Mouse (Mus musculus): ENCODE results near the gene Lrrc23. TPM values are rescaled to one million over a fixed set of nuclear protein-coding genes. Genes with fewer than 3 reads are reported as not detected.

The Lrrc23 gene
- polyA plus RNA-seq, 2 experiments: 0.09 TPM; not detected in 1

DNA sequence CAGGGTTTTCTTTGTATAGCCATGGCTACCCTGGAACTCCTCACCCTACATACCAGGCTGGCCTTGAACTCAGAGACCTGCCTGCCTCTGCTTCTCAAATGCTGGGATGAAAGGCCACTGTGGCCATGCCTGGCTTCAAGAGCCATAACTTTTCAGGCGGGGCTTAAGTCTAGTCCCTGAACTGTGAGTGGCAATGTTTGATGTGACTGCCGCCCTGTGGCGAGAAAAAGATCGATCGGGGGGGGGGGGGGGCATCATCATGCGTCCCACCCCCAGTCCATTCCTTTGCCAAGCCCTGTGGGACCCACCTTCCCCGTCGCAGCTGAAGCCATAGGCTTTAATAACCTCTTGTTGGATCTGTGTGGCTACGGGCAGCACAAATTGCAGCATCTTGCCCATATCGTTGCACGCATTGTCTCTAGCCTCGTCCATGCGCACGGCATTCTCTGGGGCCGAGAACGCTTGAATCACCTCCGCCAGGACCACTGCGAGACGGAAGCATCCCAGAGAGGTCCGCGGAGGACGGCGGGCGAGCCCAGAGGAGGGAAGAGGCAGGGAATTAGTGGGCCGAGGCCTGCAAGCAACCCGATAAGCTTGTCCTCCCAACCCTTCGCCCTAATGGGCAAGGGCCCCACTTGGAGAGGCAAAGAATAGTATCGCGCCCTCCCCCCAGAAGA, 39.2 kb downstream of the Lrrc23 start:
- peak overlapping the region; percentile 92 for H3K4me2 ChIP-seq (ENCODE audit: low read depth)
- TF ChIP-seq CTCF (IDR thresholded peaks at IDR 0.05; ENCODE audit: low read depth) (peak; percentile 73), EP300 (IDR thresholded peaks at IDR 0.05; ENCODE audit: low read depth) (no peak)
- no peaks in the 10 kb centered on the region for H3K9me3 ChIP-seq (ENCODE audit: control insufficient read depth, low read length)
- DNase-seq (ENCODE audit: low read depth in 3 of 3, low spot score in 3 of 3) (peak; percentile 45 to 59 (median 49)), ATAC-seq (ENCODE audit: insufficient read depth) (peak; percentile 11)
- peak overlapping the region; percentile 76 for H3K9ac ChIP-seq (replicated peaks)
- H3K4me1 ChIP-seq (replicated peaks; ENCODE audit: control insufficient read depth in 2 of 2, insufficient read depth in 2 of 2, low read length in 1 of 2): peaks cover 14 to 22% of the 10 kb centered on the region in 2 experiments
- H3K4me3 ChIP-seq (ENCODE audit: insufficient read depth in 1 of 2, low read depth in 2 of 2, low read length in 2 of 2): peak overlapping the region; percentile 62 to 71
- WGBS (ENCODE audit: insufficient replicate concordance): under 1% methylated on average over 29 of the region's 29 CpGs
- H3K36me3 ChIP-seq (replicated peaks; ENCODE audit: control insufficient read depth, insufficient read depth, low read depth): no peaks in the 10 kb centered on the region
- H3K27ac ChIP-seq: peak overlapping the region; percentile 91
- H3K27me3 ChIP-seq (ENCODE audit: control insufficient read depth, insufficient read depth, low read length): no peaks in the 10 kb centered on the region

DNA sequence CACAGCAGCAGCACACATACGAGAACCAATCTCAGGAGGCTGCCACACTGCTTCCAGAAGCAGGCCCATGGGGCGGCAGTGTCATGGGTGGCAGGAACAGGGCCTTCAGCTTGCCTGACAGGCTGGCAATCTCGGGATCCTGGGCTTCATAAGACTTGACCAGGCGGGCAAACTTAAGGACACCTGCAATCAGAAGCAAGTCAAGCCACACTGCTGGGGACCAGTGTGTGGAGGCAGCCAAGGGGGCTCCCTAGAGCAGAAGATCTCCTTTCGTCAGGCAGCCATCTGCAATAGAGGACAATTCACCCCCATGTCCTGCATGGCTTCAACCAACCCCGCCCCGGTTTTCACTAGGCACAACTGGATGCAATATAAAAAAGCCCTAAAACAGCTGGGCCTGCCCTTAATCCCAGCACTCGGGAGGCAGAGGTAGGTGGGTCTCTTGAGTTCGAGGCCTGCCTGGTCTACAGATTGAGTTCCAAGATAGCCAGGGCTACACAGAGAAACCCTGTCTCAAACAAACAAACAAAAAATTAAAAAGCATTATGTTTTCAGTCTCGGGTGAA, 40.2 kb downstream of the Lrrc23 start:
- H3K4me3 ChIP-seq (ENCODE audit: insufficient read depth in 1 of 2, low read depth in 2 of 2, low read length in 2 of 2): no peak overlapping the region
- peak overlapping the region; percentile 76; the same call in 1 of the 2 replicates for H3K9ac ChIP-seq (replicated peaks)
- no peaks in the 10 kb centered on the region for H3K36me3 ChIP-seq (replicated peaks; ENCODE audit: control insufficient read depth, insufficient read depth, low read depth)
- ATAC-seq (ENCODE audit: insufficient read depth) (no peak), DNase-seq (ENCODE audit: low read depth in 3 of 3, low spot score in 3 of 3) (no peak)
- TF ChIP-seq EP300 (IDR thresholded peaks at IDR 0.05; ENCODE audit: low read depth) (no peak), CTCF (IDR thresholded peaks at IDR 0.05; ENCODE audit: low read depth) (no peak)
- peaks cover 14 to 22% of the 10 kb centered on the region in 2 experiments for H3K4me1 ChIP-seq (replicated peaks; ENCODE audit: control insufficient read depth in 2 of 2, insufficient read depth in 2 of 2, low read length in 1 of 2)
- WGBS (ENCODE audit: insufficient replicate concordance): 67% methylated on average over 10 of the region's 10 CpGs
- peak overlapping the region; percentile 92 for H3K4me2 ChIP-seq (ENCODE audit: low read depth)
- H3K9me3 ChIP-seq (ENCODE audit: control insufficient read depth, low read length): no peaks in the 10 kb centered on the region
- H3K27me3 ChIP-seq (ENCODE audit: control insufficient read depth, insufficient read depth, low read length): no peaks in the 10 kb centered on the region
- H3K27ac ChIP-seq: peak overlapping the region; percentile 91

DNA sequence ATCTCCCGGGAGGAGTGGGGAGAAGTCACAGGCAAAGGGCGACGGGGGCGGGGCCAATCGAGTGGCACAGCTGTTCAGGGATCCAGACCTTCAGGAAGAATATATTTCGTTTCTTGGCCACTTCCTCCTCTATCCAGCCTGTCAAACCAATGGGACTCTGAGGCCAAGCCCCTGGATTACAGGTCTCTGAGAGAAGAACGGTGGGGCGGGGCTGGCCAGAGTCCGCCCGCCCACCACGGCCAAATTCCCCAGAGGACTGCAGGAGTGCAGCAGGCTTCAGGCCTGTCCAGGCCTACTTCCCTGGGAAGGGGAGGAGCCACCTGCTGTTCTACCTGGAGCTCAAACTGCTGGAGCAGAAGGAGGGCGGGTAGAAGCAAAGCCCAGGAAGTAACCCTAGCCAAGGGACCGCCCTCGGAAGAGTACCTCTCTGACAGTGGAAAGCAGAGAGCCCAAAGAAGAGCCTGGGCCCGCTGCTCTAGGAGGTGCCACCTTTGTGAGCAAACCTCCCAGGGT, 41.0 kb downstream of the Lrrc23 start, which contains the start of gene Ptpn6:
TSS of gene Ptpn6 (minus strand) at position 204 of the 513 bp plus-strand sequence.
- H3K4me2 ChIP-seq (ENCODE audit: low read depth): peak within 1 kb of the TSS; percentile 92
- WGBS (ENCODE audit: insufficient replicate concordance): 26% methylated on average over 15 of the region's 15 CpGs
- ATAC-seq (ENCODE audit: insufficient read depth) (peak; percentile 2; the same call in 1 of the 2 replicates), DNase-seq (ENCODE audit: low read depth in 3 of 3, low spot score in 3 of 3) (peak in 1 of 3 experiments; percentile 42)
- H3K9me3 ChIP-seq (ENCODE audit: control insufficient read depth, low read length): no peaks in the 10 kb centered on the region
- no peaks in the 10 kb centered on the region for H3K27me3 ChIP-seq (ENCODE audit: control insufficient read depth, insufficient read depth, low read length)
- peaks cover 14 to 24% of the 10 kb centered on the region in 2 experiments for H3K4me1 ChIP-seq (replicated peaks; ENCODE audit: control insufficient read depth in 2 of 2, insufficient read depth in 2 of 2, low read length in 1 of 2)
- peak within 1 kb of the TSS; percentile 91 for H3K27ac ChIP-seq
- peak within 1 kb of the TSS; percentile 6; the same call in 1 of the 2 replicates for H3K9ac ChIP-seq (replicated peaks)
- no peaks in the 10 kb centered on the region for H3K36me3 ChIP-seq (replicated peaks; ENCODE audit: control insufficient read depth, insufficient read depth, low read depth)
- no peak for TF ChIP-seq EP300 (IDR thresholded peaks at IDR 0.05; ENCODE audit: low read depth)
- peak within 1 kb of the TSS in 1 of 2 experiments; percentile 9; a peak in 1 of 4 replicates for H3K4me3 ChIP-seq (ENCODE audit: insufficient read depth in 1 of 2, low read depth in 2 of 2, low read length in 2 of 2)

DNA sequence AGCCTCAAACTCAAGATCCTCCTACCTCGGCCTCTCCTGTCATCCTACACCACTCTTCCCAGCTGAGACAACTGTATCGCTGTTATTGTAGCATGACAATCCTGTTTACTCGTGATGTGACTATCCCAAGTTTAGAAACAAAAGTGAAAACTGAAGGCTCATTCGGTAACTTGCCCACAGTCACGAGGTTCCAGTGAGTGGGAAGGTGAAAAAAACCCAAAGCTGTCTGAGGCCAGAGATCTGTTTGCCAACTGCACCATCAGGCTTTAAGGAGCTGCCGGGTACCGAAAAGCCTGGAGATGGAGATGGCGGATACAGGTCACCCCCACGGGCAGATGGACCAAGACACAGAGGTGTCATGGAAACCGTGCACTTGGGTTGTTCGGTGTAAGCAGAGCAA, 42.5 kb downstream of the Lrrc23 start:
- no peaks in the 10 kb centered on the region for H3K36me3 ChIP-seq (replicated peaks; ENCODE audit: control insufficient read depth, insufficient read depth, low read depth)
- DNase-seq (ENCODE audit: low read depth in 3 of 3, low spot score in 3 of 3): no peak
- no peak overlapping the region for H3K4me3 ChIP-seq (ENCODE audit: insufficient read depth in 1 of 2, low read depth in 2 of 2, low read length in 2 of 2)
- TF ChIP-seq CTCF (IDR thresholded peaks at IDR 0.05; ENCODE audit: low read depth) (no peak), EP300 (IDR thresholded peaks at IDR 0.05; ENCODE audit: low read depth) (no peak)
- no peak overlapping the region for H3K9ac ChIP-seq (replicated peaks)
- H3K27me3 ChIP-seq (ENCODE audit: control insufficient read depth, insufficient read depth, low read length): no peaks in the 10 kb centered on the region
- H3K4me2 ChIP-seq (ENCODE audit: low read depth): no peak overlapping the region
- H3K27ac ChIP-seq: no peak overlapping the region
- WGBS (ENCODE audit: insufficient replicate concordance): 83% methylated on average over 11 of the region's 11 CpGs
- no peak for ATAC-seq (ENCODE audit: insufficient read depth)
- peaks cover 16 to 32% of the 10 kb centered on the region in 2 experiments for H3K4me1 ChIP-seq (replicated peaks; ENCODE audit: control insufficient read depth in 2 of 2, insufficient read depth in 2 of 2, low read length in 1 of 2)
- no peaks in the 10 kb centered on the region for H3K9me3 ChIP-seq (ENCODE audit: control insufficient read depth, low read length)

DNA sequence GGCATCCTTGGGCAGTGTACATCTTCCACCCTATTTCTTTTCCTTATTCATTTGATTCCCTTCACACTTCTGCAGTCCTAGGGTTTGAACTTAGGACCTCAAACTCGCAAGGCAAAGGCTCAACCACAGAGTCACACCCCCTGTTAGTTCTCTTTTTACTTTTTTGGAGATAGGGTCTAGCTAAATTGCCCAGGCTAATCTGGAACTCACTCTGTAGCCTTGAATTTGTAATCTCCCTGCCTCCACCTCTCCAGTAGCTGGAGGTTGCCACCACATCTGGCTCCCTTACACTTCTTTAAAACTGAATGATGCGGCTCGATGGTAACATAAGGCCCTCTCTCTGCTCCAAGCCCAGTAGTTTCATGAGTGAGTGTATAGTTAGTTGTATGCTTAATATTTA, 45.1 kb downstream of the Lrrc23 start:
- ATAC-seq (ENCODE audit: insufficient read depth): no peak
- no peak for TF ChIP-seq EP300 (IDR thresholded peaks at IDR 0.05; ENCODE audit: low read depth)
- no peak for TF ChIP-seq CTCF (IDR thresholded peaks at IDR 0.05; ENCODE audit: low read depth)
- H3K4me2 ChIP-seq (ENCODE audit: low read depth): no peak overlapping the region
- WGBS (ENCODE audit: insufficient replicate concordance): 58% methylated on average over 3 of the region's 3 CpGs
- H3K36me3 ChIP-seq (replicated peaks; ENCODE audit: control insufficient read depth, insufficient read depth, low read depth): no peaks in the 10 kb centered on the region
- H3K27ac ChIP-seq: no peak overlapping the region
- H3K27me3 ChIP-seq (ENCODE audit: control insufficient read depth, insufficient read depth, low read length): no peaks in the 10 kb centered on the region
- no peak overlapping the region for H3K9ac ChIP-seq (replicated peaks)
- no peak overlapping the region for H3K4me3 ChIP-seq (ENCODE audit: insufficient read depth in 1 of 2, low read depth in 2 of 2, low read length in 2 of 2)
- peaks cover 7 to 21% of the 10 kb centered on the region in 2 experiments for H3K4me1 ChIP-seq (replicated peaks; ENCODE audit: control insufficient read depth in 2 of 2, insufficient read depth in 2 of 2, low read length in 1 of 2)
- H3K9me3 ChIP-seq (ENCODE audit: control insufficient read depth, low read length): no peaks in the 10 kb centered on the region
- DNase-seq (ENCODE audit: low read depth in 3 of 3, low spot score in 3 of 3): no peak

Data from liver, embryonic 14.5 days (tissue).